Mouse (Mus musculus) neural tube, embryonic 14.5 days (tissue): ENCODE measurements at regions not wholly inside any gene's neighbourhood (a gene's known extent, or its start where the extent isn't known, plus 50 kb on each side); places are given as distances from the start of the nearest gene placed in this dataset.

ENCODE experiments used
- ATAC-seq: fragments of 200-750 bp; cut with Nextera tagmentation; 2 replicates; pipeline ENCODE4 v1.8.0; 2017; ENCODE audit warnings: low read depth, mild to moderate bottlenecking, moderate TSS enrichment, moderate library complexity
- H3K27ac ChIP-seq: fragments of 300-500 bp; sonication (generic); 2 replicates; pipeline ENCODE4 v1.5.1; 2014; ENCODE audit warnings: low read depth, mild to moderate bottlenecking, control low read depth, low read length, moderate library complexity, mixed read lengths
- H3K27me3 ChIP-seq: fragments of 300-500 bp; sonication (generic); 2 replicates; pipeline ENCODE4 v1.6.1; 2014; ENCODE audit warnings: low read length; ENCODE audit not compliant: control insufficient read depth, insufficient read depth
- H3K36me3 ChIP-seq: fragments of 300-500 bp; sonication (generic); 2 replicates; pipeline ENCODE4 v1.6.1; 2014; ENCODE audit warnings: low read length, mixed read lengths; ENCODE audit not compliant: control insufficient read depth, insufficient read depth
- H3K4me1 ChIP-seq: fragments of 300-500 bp; sonication (generic); 2 replicates; pipeline ENCODE4 v1.6.1; 2014; ENCODE audit warnings: low read length; ENCODE audit not compliant: control insufficient read depth, insufficient read depth
- H3K4me2 ChIP-seq: fragments of 300-500 bp; sonication (generic); 2 replicates; pipeline ENCODE4 v1.6.1; 2014; ENCODE audit warnings: mild to moderate bottlenecking, low read depth, low read length, control low read depth
- H3K4me3 ChIP-seq: fragments of 300-500 bp; sonication (generic); 2 replicates; pipeline ENCODE4 v1.5.1; 2014; ENCODE audit warnings: low read depth, low read length, control low read depth, mixed read lengths
- H3K9ac ChIP-seq: fragments of 300-500 bp; sonication (generic); replicated peaks from 2 replicates; pipeline ENCODE4 v1.6.1; 2014; ENCODE audit warnings: low read depth, mild to moderate bottlenecking, control low read depth, low read length, mixed read lengths
- H3K9me3 ChIP-seq: fragments of 300-500 bp; sonication (generic); 2 replicates; pipeline ENCODE4 v1.6.1; 2016; ENCODE audit warnings: low read length; ENCODE audit not compliant: control insufficient read depth
- WGBS: fragments of 180-500 bp; shearing (Covaris S2); extraction: QIAGEN DNeasy Blood & Tissue Kit; methylation state at CpG from one replicate; pipeline ENCODE4 v1.1.7; 2014; 5-methylcytosine and 5-hydroxymethylcytosine counted together

DNA sequence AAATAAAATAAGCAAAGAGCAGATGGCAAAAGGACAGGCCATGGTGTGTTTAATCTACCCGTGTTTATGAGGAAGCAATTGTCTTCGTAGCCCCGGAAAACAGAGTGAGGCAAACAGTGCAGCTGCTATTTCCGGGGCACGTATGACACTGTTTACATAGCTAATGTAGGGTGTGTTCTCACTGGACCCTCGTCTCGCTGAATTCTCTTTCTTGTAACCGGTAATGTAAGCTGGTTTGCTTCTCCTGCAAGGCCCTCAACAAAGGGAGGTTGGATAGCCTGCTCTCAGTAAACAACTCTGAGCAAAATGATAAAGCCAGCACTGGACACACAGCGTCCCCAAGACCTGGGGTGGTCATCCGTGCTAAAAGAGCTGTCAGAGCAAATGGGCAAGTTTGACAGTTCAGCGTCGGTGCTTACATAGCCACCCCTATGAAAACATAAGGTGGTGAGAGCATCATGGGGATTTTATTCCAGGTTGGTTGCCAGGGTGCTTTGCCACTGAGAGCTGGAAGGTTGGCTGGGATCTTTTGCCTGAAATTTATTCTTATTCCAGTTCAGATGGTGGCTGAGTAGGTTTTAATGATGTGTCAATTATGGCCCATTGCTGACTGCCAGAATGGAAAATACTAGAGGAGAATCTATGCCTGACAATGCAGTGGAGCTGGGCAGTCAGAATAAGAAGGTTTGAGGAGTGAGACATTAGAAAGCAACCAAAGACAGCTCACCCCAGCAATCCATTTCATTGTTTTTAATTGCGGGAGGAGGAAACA, 483.8 kb upstream of the Fam92a start:
- Histone ChIP-seq H3K9ac (no peak overlapping the region), H3K4me1 (peaks cover 10% of the 10 kb centered on the region), H3K9me3 (no peaks in the 10 kb centered on the region), H3K27ac (peak overlapping the region; percentile 70), H3K4me2 (peak overlapping the region; percentile 30), H3K4me3 (no peak overlapping the region), H3K36me3 (no peaks in the 10 kb centered on the region), H3K27me3 (no peaks in the 10 kb centered on the region)
- 31% methylated on average over 13 of the region's 13 CpGs for WGBS
- ATAC-seq, result peak; percentile 19; the same call in 1 of the 2 replicates

GRCm38 (mm10) chr4:12654568-12655456, 483.0 kb upstream of the Fam92a start:
- Histone ChIP-seq H3K9ac (no peak overlapping the region), H3K27me3 (no peaks in the 10 kb centered on the region), H3K27ac (peak overlapping the region; percentile 70), H3K4me3 (no peak overlapping the region), H3K9me3 (no peaks in the 10 kb centered on the region), H3K4me1 (peaks cover 10% of the 10 kb centered on the region), H3K36me3 (no peaks in the 10 kb centered on the region), H3K4me2 (peak overlapping the region; percentile 30)
- ATAC-seq, result peak; percentile 47; the same call in 1 of the 2 replicates
- WGBS, result 27% methylated on average over 12 of the region's 12 CpGs

DNA sequence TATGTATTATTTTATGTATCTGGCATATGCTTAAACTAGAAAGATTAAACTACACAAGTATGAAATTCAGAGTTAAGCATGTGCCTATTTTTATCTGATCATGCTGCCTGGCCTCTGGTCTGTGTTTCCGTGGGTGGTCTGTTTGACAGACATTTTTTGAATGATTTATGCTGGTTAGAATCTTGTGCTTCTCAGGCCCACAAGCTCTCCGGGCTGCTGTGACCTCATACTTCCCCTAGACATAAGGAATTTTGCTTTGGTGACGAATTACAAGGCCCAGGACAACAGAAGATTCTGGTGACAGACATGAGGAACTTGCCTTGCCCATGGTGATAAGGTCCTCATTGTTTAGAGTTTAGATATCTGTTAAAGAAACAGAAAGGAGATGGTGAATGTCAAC, 475.9 kb upstream of the Fam92a start:
- Histone ChIP-seq H3K4me1 (no peaks in the 10 kb centered on the region), H3K4me3 (no peak overlapping the region), H3K9ac (no peak overlapping the region), H3K9me3 (no peaks in the 10 kb centered on the region), H3K4me2 (no peak overlapping the region), H3K27me3 (no peaks in the 10 kb centered on the region), H3K27ac (no peak overlapping the region), H3K36me3 (no peaks in the 10 kb centered on the region)
- no peak for ATAC-seq
- 57% methylated on average over 3 of the region's 3 CpGs for WGBS

GRCm38 (mm10) chr4:12642525-12642928, 470.7 kb upstream of the Fam92a start:
- Histone ChIP-seq H3K9ac (no peak overlapping the region), H3K27me3 (no peaks in the 10 kb centered on the region), H3K9me3 (no peaks in the 10 kb centered on the region), H3K4me3 (no peak overlapping the region), H3K4me1 (no peaks in the 10 kb centered on the region), H3K27ac (no peak overlapping the region), H3K36me3 (no peaks in the 10 kb centered on the region), H3K4me2 (no peak overlapping the region)
- 42% methylated on average over 4 of the region's 4 CpGs for WGBS
- ATAC-seq, result no peak

DNA sequence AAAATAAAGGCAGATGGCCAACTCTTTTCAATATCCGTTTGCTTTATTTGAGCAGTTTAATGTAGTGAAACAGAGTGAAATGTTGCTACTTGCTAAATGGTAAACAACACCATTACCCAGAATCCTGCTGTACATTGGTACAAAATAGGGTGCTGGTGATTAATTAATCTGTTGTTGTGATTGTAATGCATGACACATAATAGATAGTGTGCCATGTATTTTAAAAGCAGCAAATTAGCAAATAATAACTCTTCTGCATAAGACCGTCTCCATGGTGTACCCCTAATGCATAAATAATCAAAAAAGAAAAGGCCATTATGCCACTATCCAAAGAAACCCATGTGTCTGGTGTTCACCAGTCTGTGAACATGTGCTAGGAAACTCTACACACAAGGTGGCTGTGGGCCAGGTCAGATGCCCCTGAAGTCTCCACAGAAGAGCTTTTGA, 457.6 kb upstream of the Fam92a start:
- Histone ChIP-seq H3K4me3 (no peak overlapping the region), H3K4me2 (no peak overlapping the region), H3K9me3 (no peaks in the 10 kb centered on the region), H3K36me3 (no peaks in the 10 kb centered on the region), H3K27ac (no peak overlapping the region), H3K4me1 (no peaks in the 10 kb centered on the region), H3K9ac (no peak overlapping the region), H3K27me3 (no peaks in the 10 kb centered on the region)
- peak; percentile 90 for ATAC-seq
- WGBS, result 17% methylated on average over 2 of the region's 2 CpGs

DNA sequence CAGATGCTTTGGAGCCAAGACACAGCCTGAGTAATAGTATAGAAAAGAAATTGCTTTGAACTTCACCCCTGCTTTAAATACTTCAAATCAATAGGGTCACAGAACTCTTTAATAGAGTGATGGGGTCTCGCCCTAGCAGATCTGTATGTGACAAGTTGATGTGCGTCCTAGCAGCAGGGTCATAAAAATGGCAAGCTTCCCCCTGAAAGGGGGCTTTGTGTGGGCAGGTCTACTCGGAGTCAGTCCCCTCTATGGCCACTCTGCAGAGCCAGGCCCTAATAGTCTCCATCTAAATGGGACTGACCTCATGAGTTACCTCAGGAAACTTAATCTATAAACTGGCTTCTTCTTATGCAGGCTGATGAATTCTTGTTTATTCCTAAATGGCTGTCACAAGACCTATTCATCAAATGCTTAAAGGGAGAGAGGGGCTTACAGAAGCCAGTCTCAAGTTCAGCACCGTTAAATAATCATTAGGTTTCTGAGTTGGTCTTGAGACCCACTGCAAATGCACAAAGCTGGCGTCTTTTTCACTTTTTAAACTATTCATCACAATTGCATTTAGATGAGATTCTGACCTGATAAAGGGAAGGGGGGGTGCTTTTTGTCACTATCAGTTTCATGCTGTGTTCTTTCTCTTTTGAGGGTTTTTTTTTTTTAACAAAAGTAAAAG, 457.0 kb upstream of the Fam92a start:
- Histone ChIP-seq H3K4me3 (no peak overlapping the region), H3K36me3 (no peaks in the 10 kb centered on the region), H3K9me3 (no peaks in the 10 kb centered on the region), H3K4me1 (no peaks in the 10 kb centered on the region), H3K4me2 (no peak overlapping the region), H3K27me3 (no peaks in the 10 kb centered on the region), H3K9ac (no peak overlapping the region), H3K27ac (no peak overlapping the region)
- ATAC-seq, result peak; percentile 84
- 10% methylated on average over 5 of the region's 5 CpGs for WGBS

GRCm38 (mm10) chr4:12627158-12627871, 455.5 kb upstream of the Fam92a start:
- no peaks in the 10 kb centered on the region for H3K9me3 ChIP-seq
- H3K4me2 ChIP-seq, result no peak overlapping the region
- no peaks in the 10 kb centered on the region for H3K27me3 ChIP-seq
- no peak overlapping the region for H3K9ac ChIP-seq
- H3K27ac ChIP-seq, result no peak overlapping the region
- no peaks in the 10 kb centered on the region for H3K4me1 ChIP-seq
- no peak overlapping the region for H3K4me3 ChIP-seq
- H3K36me3 ChIP-seq, result no peaks in the 10 kb centered on the region
- WGBS, result 76% methylated on average over 5 of the region's 5 CpGs
- ATAC-seq, result no peak

- H3K36me3 ChIP-seq, result no peaks in the 10 kb centered on the region
These were observed 449.0 kb upstream of the Fam92a start for GRCm38 (mm10) chr4:12620756-12621270.

More at GRCm38 (mm10) chr4:12620756-12621270, 449.0 kb upstream of the Fam92a start:
- 0 out of 2 replicates have a peak overlapping the region, but pooled peaks have one; percentile 10 for H3K27ac ChIP-seq
- no peaks in the 10 kb centered on the region for H3K27me3 ChIP-seq
- no peak for ATAC-seq
- no peak overlapping the region for H3K4me3 ChIP-seq
- no peak overlapping the region for H3K9ac ChIP-seq
- no peaks in the 10 kb centered on the region for H3K4me1 ChIP-seq
- no peaks in the 10 kb centered on the region for H3K9me3 ChIP-seq
- 70% methylated on average over 4 of the region's 4 CpGs for WGBS
- H3K4me2 ChIP-seq, result no peak overlapping the region
